Mouse (Mus musculus) hematopoietic stem cell, adult 5-6 weeks (primary cell): Measurements from ENCODE around the gene 1110051M20Rik. TPM values are rescaled to one million over a fixed set of nuclear protein-coding genes. Genes with fewer than 3 reads are reported as not detected.

Source experiments
- ATAC-seq, 2 experiments: fragments of 125-278 bp in 1 of 2; replicated peaks in 1 of 2; 2 replicates each; pipeline ENCODE4 v1.8.0; 2016 to 2017; ENCODE audit warnings: inconsistent platforms in 2 of 2, mild to moderate bottlenecking in 2 of 2, moderate number of reproducible peaks in 2 of 2, low read depth in 1 of 2, moderate TSS enrichment in 1 of 2; ENCODE audit not compliant: low FRiP score in 2 of 2, poor library complexity in 2 of 2, severe bottlenecking in 2 of 2, insufficient read depth in 1 of 2, low TSS enrichment in 1 of 2
- total RNA-seq: library from RNA; stranded (forward); fragments of 172-1452, 232-1000 nt; gene quantifications from 2 replicates; pipeline ENCODE4 v1.2.3, GENCODE M21; 2017

Gene 1110051M20Rik
- total RNA-seq, 1 experiment from 2014 or later, result 11.0 TPM

GRCm38 (mm10) chr2:91305926-91306325 lies 138.6 kb downstream of the 1110051M20Rik start:
- no peak for ATAC-seq

- no peak for ATAC-seq
Measured at GRCm38 (mm10) chr2:91302845-91303244, 141.7 kb downstream of the 1110051M20Rik start.

DNA sequence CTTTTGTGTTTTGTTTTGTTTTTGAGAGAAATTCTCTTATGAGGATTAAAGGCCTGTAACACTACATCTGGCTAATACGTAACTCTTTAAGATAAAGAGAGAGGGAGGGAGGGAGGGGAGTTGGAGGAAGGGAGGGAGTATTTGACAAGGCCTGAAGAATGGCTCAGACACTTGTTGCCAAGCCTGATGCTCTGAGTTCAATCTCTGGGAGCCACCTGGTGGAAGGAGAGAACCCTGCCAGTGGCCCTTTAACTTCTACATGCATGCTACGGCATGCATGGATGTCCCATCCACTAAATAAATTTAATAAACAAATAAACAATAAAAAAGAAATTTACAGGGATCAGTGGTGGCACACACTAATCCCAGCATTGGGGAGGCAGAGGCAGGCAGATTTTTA lies 142.7 kb downstream of the 1110051M20Rik start:
- no peak for ATAC-seq

- ATAC-seq, result no peak
Measured at GRCm38 (mm10) chr2:91300784-91301183, 143.7 kb downstream of the 1110051M20Rik start.

GRCm38 (mm10) chr2:91299156-91299555 lies 145.3 kb downstream of the 1110051M20Rik start:
- no peak for ATAC-seq

GRCm38 (mm10) chr2:91295895-91296294 lies 148.6 kb downstream of the 1110051M20Rik start:
- ATAC-seq, result no peak

- ATAC-seq, result no peak
Measured at GRCm38 (mm10) chr2:91294226-91294625, 150.3 kb downstream of the 1110051M20Rik start.

DNA sequence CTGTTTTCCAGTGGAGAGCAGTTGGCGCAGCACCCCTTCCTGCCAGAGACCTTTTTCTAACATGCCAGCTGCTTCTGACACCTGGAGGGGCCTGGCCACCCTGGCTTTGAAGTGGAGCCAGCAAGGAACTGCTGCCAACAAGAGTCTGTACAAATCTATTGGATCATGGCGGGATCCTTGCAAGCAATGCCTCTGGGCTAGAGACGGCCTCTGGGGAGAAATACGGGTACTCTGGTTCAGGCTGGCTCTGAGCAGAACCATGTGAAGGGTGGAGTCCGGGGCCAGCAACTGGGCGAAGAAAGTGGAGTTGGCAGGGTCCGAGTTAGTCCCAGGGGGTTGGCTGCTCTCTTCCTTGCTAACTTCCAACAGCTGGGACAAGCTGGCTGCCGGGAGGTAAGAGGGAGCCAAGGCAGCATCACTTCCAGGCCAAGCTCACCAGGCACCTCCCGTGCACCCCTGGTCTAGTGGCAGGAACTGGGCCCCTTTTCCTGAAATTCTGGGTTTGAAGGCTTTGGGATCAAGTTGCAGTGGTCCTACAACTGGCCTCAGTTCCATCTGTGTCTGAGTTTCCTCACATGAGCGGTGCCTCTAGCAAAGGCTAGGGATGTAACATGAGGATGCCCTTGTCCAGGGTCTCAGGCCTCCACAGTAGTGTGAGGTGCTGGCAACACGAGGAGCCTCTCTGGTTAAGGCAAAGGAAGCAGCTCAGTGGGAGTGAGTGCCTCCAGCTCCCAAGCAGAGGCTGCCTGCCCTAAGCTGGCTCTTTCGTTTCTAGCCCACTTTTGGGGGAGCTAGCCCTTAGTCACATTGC lies 153.1 kb downstream of the 1110051M20Rik start:
- ATAC-seq, result no peak

- ATAC-seq, result no peak
Measured at GRCm38 (mm10) chr2:91287563-91287962, 156.9 kb downstream of the 1110051M20Rik start.

DNA sequence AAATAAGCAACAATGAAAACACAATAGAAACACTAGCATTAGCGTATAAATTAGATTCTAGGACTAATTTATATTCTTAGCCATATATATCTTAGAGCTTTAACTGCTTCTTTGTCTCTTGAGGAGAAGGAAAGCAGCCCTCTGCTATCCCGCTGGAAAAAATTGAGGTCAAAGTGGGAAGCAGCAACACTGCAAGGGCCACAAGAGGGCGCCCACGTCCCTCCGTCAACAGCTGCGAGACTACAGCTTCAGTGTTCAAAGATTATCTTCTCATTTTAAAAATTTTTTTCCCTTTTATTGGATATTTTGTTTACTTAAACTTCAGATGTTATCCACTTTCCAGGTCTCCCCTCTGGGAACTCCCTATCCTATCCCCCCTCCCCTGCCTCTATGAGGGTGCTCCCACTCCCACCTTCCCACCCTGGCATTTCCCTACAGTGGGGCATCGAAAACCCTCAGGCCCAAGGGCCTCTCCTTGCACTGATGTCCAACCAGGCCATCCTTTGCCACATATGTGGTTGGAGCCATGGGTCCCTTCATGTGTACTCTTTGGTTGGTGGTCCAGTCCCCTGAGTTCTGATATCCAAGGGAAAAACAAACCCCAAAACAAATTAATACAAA lies 158.5 kb downstream of the 1110051M20Rik start:
- no peak for ATAC-seq

DNA sequence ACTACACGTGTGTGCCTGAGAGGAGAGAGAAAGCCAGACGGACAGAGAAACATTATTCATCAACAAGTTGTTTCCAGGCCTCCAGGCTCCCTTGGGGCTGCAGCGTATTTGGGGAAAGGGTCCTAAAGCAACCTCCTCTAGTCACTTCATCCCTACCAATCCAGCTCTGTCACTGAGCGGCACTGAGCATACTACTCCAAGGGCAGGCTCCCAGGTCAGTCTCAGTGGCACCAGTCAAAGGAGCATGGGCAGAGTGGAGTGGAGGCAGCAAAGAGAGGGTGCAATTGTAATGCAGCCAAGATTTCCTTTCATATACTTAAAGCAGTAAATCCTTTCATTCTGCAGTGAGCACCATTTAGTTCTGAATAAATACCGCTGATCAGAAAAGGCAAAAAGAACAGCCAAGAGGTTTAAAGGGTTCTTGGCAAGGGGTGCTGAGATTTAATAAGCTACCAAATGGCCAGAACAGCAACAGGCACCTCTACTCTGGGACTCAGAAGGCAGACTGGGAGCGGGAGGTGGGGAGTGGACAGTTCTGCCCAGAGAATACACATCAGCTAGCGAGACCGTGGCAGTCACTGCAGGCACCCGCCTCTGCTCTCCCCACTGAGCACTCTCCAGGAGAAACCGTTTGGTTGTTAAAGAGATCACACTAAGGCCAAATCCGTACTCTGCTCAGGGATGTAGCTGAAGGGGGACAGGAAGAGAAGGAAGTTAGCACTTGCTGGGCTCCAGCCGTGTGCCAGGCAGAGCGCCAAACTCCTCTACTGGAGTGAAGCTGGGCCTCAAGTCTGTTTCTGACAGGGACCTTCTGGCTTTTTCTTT lies 159.9 kb downstream of the 1110051M20Rik start:
- peak; percentile 52 to 70; a peak in 3 of 4 replicates for ATAC-seq

DNA sequence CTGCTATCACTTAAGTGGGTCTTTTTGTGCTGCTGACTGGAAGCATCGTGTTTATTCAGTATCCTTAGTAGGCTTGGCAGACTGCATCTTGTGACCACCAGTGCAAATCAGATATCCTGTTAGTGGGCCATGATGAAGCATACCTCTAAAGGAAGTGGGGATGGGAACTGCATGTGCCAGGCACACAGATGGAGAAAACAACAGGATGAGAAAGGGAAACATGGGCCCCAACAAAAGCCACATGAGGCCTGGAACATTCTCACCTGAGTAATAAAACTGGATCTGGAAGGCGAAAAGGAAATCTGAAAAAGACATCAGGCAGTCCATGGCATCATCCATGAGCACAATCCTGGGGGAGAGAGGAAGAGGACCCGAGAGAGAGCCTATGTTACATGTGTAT lies 160.5 kb downstream of the 1110051M20Rik start:
- ATAC-seq, result no peak; a peak in 1 of 4 replicates

- ATAC-seq, result no peak
Measured at GRCm38 (mm10) chr2:91281366-91281765, 163.1 kb downstream of the 1110051M20Rik start.

GRCm38 (mm10) chr2:91279372-91279755 lies 165.1 kb downstream of the 1110051M20Rik start:
- no peak for ATAC-seq

DNA sequence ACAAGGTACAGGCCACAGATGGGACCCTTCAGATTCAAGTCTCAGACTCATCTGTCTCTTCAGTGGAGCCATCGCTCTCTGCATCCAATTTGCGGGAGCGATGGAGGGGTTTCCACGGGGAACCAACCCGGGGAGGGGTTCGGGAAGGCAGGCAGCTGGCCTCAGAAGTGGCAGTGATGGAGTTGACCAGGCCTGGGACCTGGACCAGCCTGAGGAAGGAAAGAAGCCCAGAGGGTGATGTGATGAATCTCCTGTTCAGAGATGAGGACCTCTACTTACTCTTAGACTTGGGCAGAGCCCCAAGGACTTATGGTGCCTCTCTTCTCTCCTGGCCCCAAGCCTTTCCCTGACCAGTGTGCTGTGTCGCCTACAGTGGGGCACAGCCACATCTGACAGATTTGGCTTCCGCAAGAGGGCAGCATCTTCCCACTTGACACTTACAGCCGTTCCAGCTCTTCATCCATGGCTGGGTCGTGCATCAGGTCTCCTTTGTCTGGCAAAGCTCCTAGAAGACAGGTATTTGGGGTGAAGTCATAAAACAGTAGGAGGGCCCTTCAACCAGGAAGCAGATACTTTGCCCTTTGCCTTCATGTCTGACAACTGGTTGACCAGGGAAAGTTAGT lies 165.6 kb downstream of the 1110051M20Rik start:
- no peak for ATAC-seq

DNA sequence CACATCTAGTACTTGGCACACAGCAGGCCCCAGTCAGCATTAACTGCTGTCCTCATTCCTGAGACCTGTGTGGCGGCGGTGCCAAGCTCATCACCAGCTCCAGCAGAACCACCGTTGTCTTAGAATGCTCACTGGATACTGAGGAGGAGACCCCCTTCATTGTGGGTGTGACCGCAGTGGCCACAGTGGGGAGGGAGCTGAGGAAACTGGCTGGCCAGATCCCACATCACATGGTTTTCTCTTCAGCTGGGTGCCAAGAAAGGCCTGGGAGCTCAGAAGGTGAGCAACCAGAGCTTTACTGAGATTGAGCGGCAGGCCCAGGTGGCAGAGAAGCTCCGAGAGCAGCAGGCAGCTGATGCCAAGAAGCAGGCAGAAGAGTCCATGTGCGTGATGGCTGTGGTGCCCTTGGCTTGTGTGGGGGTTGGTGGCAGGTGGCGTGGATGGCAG lies 174.8 kb downstream of the 1110051M20Rik start:
- no peak for ATAC-seq

DNA sequence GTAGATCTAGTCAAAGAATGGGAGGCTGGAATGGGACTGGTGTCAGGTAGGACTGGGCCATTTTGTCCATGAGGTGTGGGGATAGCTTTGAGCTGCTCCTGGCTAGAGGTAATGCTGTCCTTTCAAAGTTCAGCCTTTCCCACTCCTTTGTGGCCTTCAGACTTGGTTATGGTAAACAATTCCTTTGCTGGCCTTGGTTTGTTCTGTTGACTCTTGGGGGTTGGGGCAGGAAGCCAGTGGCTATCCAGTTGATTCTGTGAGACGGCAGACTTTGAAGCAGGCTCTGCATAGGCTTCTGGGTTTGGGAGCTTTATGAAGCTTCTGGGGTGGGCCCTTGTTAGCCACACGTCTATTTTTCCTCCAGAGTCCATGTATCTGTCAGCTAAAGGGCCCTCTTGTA lies 175.8 kb downstream of the 1110051M20Rik start:
- ATAC-seq, result no peak
